Mouse (Mus musculus) WW6 (cell line): ENCODE results near the gene H2-Ke6.
"Not testable (repeated sequence)": the region's sequence is repeated elsewhere in the genome, so short reads cannot be mapped to it uniquely, and the experiment has no call there.

ENCODE experiments used
- DNase-seq: peaks from one replicate; pipeline ENCODE4 v3.0.0-alpha.2; 2013; ENCODE audit warnings: low read depth, low spot score

The H2-Ke6 gene

DNA sequence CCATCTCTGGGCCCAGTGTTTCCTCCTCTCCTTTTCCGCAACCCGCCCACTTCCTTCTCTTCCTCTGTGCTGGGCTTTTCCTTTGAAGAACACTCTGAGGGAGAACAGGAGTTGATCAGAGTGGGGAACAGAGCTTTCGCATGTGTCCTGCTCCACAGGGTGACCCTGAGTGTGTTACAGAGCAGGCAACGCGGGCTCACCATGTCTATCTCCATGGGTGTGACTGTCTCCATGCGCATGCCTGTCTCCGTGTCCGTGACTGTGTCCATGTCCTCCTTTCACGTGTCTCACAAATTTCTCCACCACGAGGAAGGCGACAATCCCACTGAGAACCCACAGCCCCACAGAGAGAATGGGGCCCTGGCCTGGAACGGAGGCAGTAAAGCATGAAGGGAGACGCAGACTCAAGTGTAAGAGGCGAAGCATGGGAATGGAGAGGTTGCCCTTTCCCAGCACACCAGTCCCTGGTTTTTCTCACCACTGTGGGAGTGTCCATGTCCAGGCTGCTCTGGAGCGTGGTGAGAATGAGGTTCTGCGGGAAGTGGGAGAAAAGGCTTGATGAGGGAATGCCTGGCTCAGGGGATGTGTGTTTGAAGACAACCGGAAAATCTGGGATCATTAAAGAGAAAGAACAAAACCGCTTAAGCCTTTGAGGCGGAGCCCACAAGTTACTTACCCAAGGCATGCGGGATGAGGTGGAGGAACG, 2.2 kb upstream of the H2-Ke6 start:
- no peak for DNase-seq

- no peak for DNase-seq
Observed at GRCm38 (mm10) chr17:34029150-34029889, 1.5 kb upstream of the H2-Ke6 start.

- no peak for DNase-seq
Observed at GRCm38 (mm10) chr17:34028501-34029149, 765 bp upstream of the H2-Ke6 start.

DNA sequence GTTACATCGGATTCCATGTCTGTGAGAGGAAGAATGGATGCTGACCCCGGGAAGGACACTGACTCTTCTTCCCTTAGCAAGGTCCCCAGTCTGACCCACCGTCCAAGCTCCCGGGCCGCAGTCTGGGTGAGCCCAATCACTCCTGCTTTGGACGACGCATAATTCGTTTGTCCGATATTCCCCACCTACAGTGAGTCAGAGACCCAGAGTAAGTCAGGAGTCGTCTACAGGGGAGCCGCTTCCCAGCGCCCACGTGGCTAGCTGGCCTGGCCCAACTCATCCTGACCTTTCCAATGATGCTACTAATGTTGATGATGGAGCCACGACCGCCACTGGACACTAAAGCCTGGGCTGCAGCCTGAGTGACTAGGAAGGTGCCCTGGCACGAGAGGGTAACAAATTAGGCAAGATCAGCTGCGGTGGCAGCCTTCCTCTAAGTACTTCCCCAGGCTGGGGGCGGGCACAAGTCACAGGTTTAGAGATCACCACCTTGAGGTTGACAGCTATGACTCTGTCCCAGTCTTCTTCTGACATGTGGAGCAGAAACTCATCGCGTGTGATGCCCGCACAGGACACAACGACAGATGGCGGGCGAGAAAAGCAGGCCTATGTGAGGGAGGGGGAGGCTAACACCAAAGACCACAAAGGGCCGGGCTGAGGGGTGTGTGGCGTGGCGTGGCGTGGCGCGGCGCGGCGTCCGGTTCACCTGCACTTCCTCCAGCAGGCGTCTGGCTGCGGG, 774 bp downstream of the H2-Ke6 start:
- no peak for DNase-seq

DNA sequence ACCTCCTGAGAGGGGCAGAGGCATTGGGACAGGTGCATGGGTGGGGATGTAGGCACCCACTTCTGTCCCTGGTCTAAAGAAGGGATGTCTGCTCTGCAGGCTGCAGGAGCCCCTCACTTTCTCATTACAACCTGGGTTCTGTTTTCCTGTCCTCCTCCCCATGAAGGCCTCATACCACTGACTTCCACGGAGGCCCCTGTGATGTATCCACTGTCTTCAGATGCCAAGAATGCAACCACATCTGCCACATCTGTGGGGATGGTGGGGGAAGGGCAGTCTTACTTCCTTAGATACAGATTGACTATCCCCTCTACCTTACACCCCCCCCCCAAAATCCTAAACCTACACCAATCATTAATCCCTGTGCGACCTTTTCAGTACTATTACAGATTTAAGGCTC, 1.6 kb downstream of the H2-Ke6 start:
- no peak for DNase-seq

GRCm38 (mm10) chr17:34025756-34026151, 2.1 kb downstream of the H2-Ke6 start:
- no peak for DNase-seq

DNA sequence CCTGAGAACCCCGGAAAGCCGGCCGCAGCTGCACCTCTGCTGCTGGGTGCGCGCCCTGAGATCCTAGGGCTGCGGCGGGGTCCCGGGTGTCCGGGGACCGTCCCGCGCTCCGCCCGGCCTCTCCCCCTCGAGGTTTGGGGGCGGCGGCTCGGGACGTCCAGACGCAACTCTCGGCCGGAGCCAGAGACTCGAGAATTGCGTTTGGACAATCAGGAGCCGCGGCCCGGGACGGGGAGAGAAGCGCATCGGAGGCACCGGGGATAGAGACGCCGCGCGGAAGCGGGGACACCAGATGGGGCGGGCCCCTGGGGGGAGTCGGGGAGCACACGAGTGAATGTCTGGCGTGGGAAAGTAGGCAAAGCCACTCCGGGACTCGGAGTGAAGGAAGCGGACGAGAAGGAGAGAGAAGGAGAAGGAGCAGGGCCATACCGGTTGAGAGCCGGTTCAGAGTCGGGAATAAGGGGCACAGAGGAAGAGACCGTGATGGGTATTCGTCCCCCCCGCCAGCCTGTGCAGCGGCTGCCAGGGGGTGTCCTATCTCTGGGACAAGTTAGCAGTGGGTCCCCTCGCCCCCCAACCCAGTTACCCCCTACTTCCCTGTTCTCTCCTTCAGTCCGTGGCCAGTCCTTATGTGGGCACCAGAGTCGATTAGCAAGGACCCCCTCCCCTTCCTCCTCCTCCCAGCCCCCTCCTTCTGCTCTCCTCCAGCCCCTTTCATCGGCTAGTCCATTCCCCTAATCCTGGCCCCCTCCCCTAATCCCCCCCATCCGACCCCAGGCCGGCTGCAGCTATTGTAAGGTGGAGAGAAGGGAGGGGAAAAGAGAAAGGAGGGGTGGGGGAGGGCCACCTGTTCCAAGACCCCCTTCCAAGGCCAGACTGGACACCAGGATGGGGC, 2.8 kb downstream of the H2-Ke6 start:
- no peak for DNase-seq

DNA sequence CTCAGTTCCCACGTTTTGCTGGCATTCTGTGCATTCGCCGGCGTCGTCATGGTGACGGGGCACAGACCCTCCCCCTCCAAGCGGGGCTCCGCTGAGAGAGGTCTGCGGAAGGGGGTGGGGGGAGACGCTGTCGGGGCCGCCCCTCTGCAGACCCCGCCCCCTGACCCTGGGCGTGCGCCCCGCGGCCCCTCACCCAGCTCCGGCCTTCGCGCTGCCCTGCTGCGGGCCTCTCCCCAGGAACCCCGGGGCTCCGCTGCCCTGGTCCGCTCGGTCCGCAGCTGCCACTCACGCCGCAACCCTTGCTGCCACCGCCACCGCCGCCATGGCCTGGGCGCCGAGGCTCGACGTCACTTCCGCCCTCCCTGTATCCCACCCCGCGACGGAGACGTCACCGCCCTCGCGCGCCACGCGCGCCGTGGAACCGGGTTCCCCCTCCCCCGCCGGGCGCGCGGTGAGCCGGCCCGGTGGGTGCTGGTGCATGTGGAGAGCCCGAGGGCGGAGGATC, 3.5 kb downstream of the H2-Ke6 start, which contains the start of gene Ring1:
TSS of gene Ring1 (minus strand) at position 364 of the 505 bp plus-strand sequence.
- no peak for DNase-seq

DNA sequence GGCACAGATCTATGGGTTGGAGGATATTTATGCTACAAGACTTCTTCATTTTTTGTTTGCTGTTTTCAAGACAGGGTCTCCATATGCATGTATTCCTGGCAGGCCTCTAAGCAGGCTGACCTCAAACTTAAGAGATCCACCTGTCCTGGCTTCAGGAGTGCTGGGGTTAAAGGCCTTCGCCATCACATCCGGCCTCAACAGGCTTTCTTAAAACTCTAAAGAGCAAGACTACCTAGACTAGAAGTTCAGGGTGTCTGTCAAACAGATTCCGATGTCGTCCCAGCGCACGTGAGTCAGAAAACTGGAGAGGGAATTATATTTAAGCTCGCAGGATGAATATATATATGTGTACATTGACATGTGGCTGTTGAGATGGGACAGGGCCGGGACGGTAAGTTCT, 4.2 kb downstream of the H2-Ke6 start:
- DNase-seq, result no peak

DNA sequence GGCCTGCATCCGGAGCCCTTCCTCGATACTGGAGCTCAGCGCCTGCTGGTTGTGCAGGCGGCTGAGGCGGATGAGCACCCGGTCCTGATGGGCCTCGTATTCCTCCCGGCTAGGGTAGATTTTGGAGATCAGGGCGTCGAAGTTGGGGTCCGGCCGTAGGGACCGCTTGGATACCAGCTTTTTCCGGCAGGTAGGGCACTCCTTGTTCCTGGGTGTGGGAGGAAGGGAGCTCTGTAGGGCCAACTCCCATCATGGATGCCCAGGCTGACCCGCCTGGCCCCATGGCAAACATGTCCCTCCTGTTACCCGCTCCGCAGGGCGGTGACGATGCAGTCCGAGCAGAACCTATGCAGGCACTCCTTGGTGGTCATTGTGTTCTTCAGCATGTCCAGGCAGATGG, 4.9 kb downstream of the H2-Ke6 start:
- DNase-seq, result no peak

GRCm38 (mm10) chr17:34022414-34022783, 5.5 kb downstream of the H2-Ke6 start:
- no peak for DNase-seq

DNA sequence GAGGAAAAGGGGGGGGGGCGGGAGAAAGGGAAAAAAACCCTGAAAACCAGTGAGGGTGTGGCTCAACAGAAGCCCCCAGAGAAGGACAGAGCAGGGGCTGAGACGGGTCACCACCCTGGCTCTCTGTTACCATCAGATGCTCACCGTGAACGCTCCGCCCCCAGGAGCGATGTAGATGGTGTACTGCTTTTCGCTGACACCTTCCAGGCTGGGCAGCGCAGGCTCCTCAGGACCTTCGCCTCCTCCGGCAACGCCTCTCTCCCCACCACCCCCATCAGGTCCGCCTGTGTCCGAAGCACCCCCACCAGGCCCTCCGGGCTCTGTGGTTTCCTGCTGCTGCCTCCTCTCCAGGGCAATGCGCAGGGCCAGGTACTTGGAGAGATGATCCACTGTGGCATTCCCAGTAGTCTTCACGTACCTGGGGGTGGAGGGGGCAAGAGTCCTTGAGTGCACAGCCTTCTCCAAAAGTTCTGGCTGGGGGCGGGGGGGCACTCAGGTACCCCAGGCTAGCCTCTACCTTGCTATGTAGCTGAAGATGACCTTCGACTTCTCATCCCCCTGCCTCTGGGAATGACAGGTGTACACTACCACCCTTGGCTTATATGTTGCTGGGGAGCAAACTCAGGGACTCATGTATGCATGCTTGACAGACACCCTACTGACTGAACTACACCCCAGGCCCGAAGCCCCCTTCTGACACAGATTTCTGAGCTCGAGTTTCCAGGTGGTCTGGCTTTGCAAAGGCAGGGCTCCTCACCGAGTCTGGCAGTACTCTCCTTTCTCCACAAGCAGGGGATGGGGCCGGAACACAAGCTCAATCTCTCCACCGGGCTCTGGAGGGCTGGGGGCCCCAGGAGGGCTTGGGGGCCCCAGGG, 6.1 kb downstream of the H2-Ke6 start:
- no peak for DNase-seq

GRCm38 (mm10) chr17:34013436-34013835, 14.4 kb downstream of the H2-Ke6 start:
- DNase-seq, result no peak

DNA sequence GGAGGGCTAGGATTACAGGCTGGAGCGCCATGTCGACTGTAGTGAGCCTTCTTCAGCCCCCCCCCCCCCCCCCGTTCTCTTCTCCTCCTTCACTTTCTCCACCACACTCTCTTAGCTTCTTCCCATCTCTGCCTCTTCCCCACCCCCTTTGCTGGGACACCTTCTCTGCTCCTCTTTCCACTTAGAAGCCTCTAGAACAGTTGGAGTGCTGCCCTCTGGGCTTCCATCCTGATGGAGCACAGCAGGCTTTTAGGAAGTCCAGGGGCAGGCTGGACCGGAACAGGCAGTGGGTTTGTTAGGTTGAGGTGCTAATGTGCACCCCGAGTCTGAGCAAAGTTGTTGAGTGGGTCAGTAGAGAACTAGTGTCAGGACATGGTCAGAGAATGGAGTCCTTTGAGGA, 17.7 kb downstream of the H2-Ke6 start:
- no peak for DNase-seq

DNA sequence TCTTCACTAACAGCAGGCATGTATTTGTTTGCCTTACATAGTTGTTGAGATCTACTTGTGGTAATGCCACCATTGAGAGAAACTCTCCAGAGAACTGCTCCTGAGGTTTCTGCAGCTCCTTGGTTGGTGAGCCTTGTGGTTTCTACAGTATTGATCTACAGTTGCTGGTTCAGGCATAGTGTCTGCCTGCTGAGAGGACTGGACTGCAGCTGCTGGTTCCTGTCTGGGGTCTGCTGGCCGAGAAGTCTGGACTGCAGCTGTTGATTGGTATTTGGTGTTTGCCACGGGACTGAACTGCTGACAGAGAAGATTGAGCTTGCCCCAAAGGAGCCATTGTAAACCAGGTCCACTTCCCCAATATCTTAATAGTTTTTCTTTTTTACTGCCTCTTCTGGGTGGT, 21.3 kb downstream of the H2-Ke6 start:
- DNase-seq, result no peak

- no peak for DNase-seq
Observed at GRCm38 (mm10) chr17:34003426-34003825, 24.4 kb downstream of the H2-Ke6 start.

DNA sequence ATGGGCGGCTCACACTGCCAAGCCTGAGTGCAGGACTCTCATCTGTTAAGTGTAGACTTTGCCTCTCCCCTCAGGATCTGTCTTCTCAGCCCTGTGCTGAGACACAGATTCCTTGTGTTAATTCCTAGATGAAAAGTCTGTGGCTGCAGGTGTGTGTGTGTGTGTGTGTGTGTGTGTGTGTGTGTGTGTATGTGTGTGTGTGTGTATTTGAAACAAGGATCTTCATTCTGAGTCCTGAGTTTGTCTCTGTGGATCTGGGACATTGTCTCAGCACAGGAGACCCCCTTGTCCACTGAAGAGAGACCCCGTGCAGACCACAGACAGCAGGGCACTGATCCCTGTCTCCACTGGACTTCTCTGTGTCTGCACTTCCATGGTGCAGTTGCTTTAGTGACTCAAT, 27.1 kb downstream of the H2-Ke6 start:
- not testable (repeated sequence) for DNase-seq

- DNase-seq, result no peak
Observed at GRCm38 (mm10) chr17:34000150-34000537, 27.7 kb downstream of the H2-Ke6 start, which contains the start of gene H2-K1. Gene H2-K1 (minus strand): TSS chr17:34000347.

GRCm38 (mm10) chr17:33999341-34000149, 28.3 kb downstream of the H2-Ke6 start:
- DNase-seq, result no peak
